Mouse (Mus musculus): ENCODE data around the gene Cnr2.

Gene Cnr2

GRCm38 (mm10) chr4:135902606-135903242 lies 7.5 kb downstream of the Cnr2 start:
- no peak for DNase-seq (ENCODE audit: low spot score in 2 of 2)

- DNase-seq (ENCODE audit: low spot score in 2 of 2): no peak
Observed at GRCm38 (mm10) chr4:135904810-135905209, 9.6 kb downstream of the Cnr2 start.

- DNase-seq (ENCODE audit: low spot score in 2 of 2): no peak
Observed at GRCm38 (mm10) chr4:135906633-135907032, 11.4 kb downstream of the Cnr2 start.

GRCm38 (mm10) chr4:135909326-135910066 lies 14.3 kb downstream of the Cnr2 start:
- DNase-seq (ENCODE audit: low spot score in 2 of 2): no peak

GRCm38 (mm10) chr4:135911531-135911930 lies 16.3 kb downstream of the Cnr2 start:
- DNase-seq (ENCODE audit: low spot score in 2 of 2): no peak

- DNase-seq (ENCODE audit: low spot score in 2 of 2): no peak
Observed at GRCm38 (mm10) chr4:135912164-135912563, 17.0 kb downstream of the Cnr2 start.

GRCm38 (mm10) chr4:135912835-135913234 lies 17.6 kb downstream of the Cnr2 start:
- no peak for DNase-seq (ENCODE audit: low spot score in 2 of 2)

GRCm38 (mm10) chr4:135913433-135913832 lies 18.2 kb downstream of the Cnr2 start:
- no peak for DNase-seq (ENCODE audit: low spot score in 2 of 2)

- DNase-seq (ENCODE audit: low spot score in 2 of 2): no peak
Observed at GRCm38 (mm10) chr4:135918635-135919279, 23.6 kb downstream of the Cnr2 start.

- DNase-seq (ENCODE audit: low spot score in 2 of 2): no peak
Observed at GRCm38 (mm10) chr4:135919280-135919639, 24.1 kb downstream of the Cnr2 start.

- DNase-seq (ENCODE audit: low spot score in 2 of 2): peak; percentile 97 to 99
Observed at GRCm38 (mm10) chr4:135920304-135921241, 25.4 kb downstream of the Cnr2 start, which contains the start of gene Fuca1. Gene Fuca1 (plus strand): TSS chr4:135920735.

- no peak for DNase-seq (ENCODE audit: low spot score in 2 of 2)
Observed at GRCm38 (mm10) chr4:135921257-135922120, 26.3 kb downstream of the Cnr2 start.

GRCm38 (mm10) chr4:135922190-135922589 lies 27.0 kb downstream of the Cnr2 start:
- DNase-seq (ENCODE audit: low spot score in 2 of 2): no peak

- DNase-seq (ENCODE audit: low spot score in 2 of 2): no peak
Observed at GRCm38 (mm10) chr4:135924418-135924817, 29.2 kb downstream of the Cnr2 start.

GRCm38 (mm10) chr4:135925341-135925740 lies 30.1 kb downstream of the Cnr2 start:
- no peak for DNase-seq (ENCODE audit: low spot score in 2 of 2)

GRCm38 (mm10) chr4:135926195-135926808 lies 31.1 kb downstream of the Cnr2 start:
- no peak for DNase-seq (ENCODE audit: low spot score in 2 of 2)

GRCm38 (mm10) chr4:135926861-135927260 lies 31.7 kb downstream of the Cnr2 start:
- DNase-seq (ENCODE audit: low spot score in 2 of 2): no peak

- DNase-seq (ENCODE audit: low spot score in 2 of 2): no peak
Observed at GRCm38 (mm10) chr4:135928376-135928775, 33.2 kb downstream of the Cnr2 start.

GRCm38 (mm10) chr4:135929405-135929804 lies 34.2 kb downstream of the Cnr2 start:
- no peak for DNase-seq (ENCODE audit: low spot score in 2 of 2)

GRCm38 (mm10) chr4:135929828-135930227 lies 34.6 kb downstream of the Cnr2 start:
- no peak for DNase-seq (ENCODE audit: low spot score in 2 of 2)

Measured in spleen, postnatal 4 days (tissue).